Mouse (Mus musculus) cortical plate, adult 2 months (tissue): ENCODE data around the gene Gm3854. TPM values are rescaled to one million over a fixed set of nuclear protein-coding genes. Genes with fewer than 3 reads are reported as not detected.

ENCODE experiments used
- H3K27ac ChIP-seq: fragments of 200-500 bp; 2 replicates; pipeline ENCODE4 v1.5.1; 2012; ENCODE audit warnings: low read length, control low read depth, inconsistent platforms; ENCODE audit not compliant: insufficient read depth
- H3K4me1 ChIP-seq: fragments of 200-500 bp; 2 replicates; pipeline ENCODE4 v1.6.1; 2011; ENCODE audit warnings: low read length; ENCODE audit not compliant: control insufficient read depth, insufficient read depth
- H3K4me3 ChIP-seq: fragments of 200-500 bp; 2 replicates; pipeline ENCODE4 v1.5.1; 2011; ENCODE audit warnings: mild to moderate bottlenecking, low read length, control low read depth; ENCODE audit not compliant: insufficient read depth
- CTCF ChIP-seq: fragments of 200-500 bp; IDR thresholded peaks from 2 replicates; pipeline ENCODE4 v1.5.1; 2011; ENCODE audit warnings: mild to moderate bottlenecking, control low read depth, low read length; ENCODE audit not compliant: insufficient read depth; ENCODE audit errors: extremely low read depth
- POLR2A ChIP-seq: fragments of 200-500 bp; IDR thresholded peaks from 2 replicates; pipeline ENCODE4 v1.6.1; 2011; ENCODE audit warnings: mild to moderate bottlenecking, low read length, control low read depth; ENCODE audit not compliant: insufficient read depth; ENCODE audit errors: extremely low read depth
- polyA plus RNA-seq: library from polyadenylated mRNA; depleted of rRNA; stranded (reverse); fragments of >200 nt; gene quantifications from 2 replicates; pipeline ENCODE4 v1.2.3, GENCODE M21; 2012; rRNA removed

The Gm3854 gene
- polyA plus RNA-seq, 1 experiment = 3.4 TPM

GRCm38 (mm10) chr7:6383044-6383455 is 39.5 kb downstream of the Gm3854 start, which contains the start of gene Zfp28:
Gene Zfp28 (plus strand): TSS chr7:6383295.
- Histone ChIP-seq H3K27ac (no peak within 1 kb of the TSS), H3K4me1 (peaks cover 5% of the 10 kb centered on the region; the same call in 1 of the 2 replicates), H3K4me3 (peak within 1 kb of the TSS; percentile 85)
- TF ChIP-seq POLR2A = no peak
- TF ChIP-seq CTCF = no peak

- peak overlapping the region; percentile 85; the same call in 1 of the 2 replicates for H3K4me3 ChIP-seq
- no peak overlapping the region for H3K27ac ChIP-seq
- H3K4me1 ChIP-seq = peaks cover 5% of the 10 kb centered on the region; the same call in 1 of the 2 replicates
- no peak for TF ChIP-seq POLR2A
- no peak for TF ChIP-seq CTCF
These were observed 40.5 kb downstream of the Gm3854 start for GRCm38 (mm10) chr7:6384011-6384410.

GRCm38 (mm10) chr7:6386995-6387394 is 43.4 kb downstream of the Gm3854 start:
- Histone ChIP-seq H3K27ac (no peak overlapping the region), H3K4me1 (peaks cover 5% of the 10 kb centered on the region; the same call in 1 of the 2 replicates), H3K4me3 (no peak overlapping the region)
- TF ChIP-seq CTCF (no peak), POLR2A (no peak)

GRCm38 (mm10) chr7:6388971-6389370 is 45.4 kb downstream of the Gm3854 start:
- peaks cover under 1% of the 10 kb centered on the region; the same call in 1 of the 2 replicates for H3K4me1 ChIP-seq
- no peak overlapping the region for H3K4me3 ChIP-seq
- H3K27ac ChIP-seq = no peak overlapping the region
- TF ChIP-seq POLR2A = no peak
- TF ChIP-seq CTCF = no peak

- no peak for TF ChIP-seq CTCF
- no peak for TF ChIP-seq POLR2A
- Histone ChIP-seq H3K27ac (no peak overlapping the region), H3K4me1 (no peaks in the 10 kb centered on the region), H3K4me3 (no peak overlapping the region)
These were observed 45.9 kb downstream of the Gm3854 start for GRCm38 (mm10) chr7:6389449-6389848.

- no peak for TF ChIP-seq CTCF
- peak; percentile 65; the same call in 1 of the 2 replicates for TF ChIP-seq POLR2A
- Histone ChIP-seq H3K4me3 (peak within 1 kb of the TSS; percentile 97), H3K4me1 (no peaks in the 10 kb centered on the region; the same call in 1 of the 2 replicates), H3K27ac (no peak within 1 kb of the TSS)
These were observed 54.7 kb downstream of the Gm3854 start, which contains the start of gene Smim17 for GRCm38 (mm10) chr7:6397996-6398975. Gene Smim17 (plus strand): TSS chr7:6398715.

Other genes with a start within 250 kb of the Gm3854 start
- 37.4 and 37.9 TPM in 2 replicates for gene Zfp787, start 187.8 kb upstream of the Gm3854 start, polyA plus RNA-seq
- 53.5 and 56.1 TPM in 2 replicates for gene Zfp444, start 171.5 kb upstream of the Gm3854 start, polyA plus RNA-seq
- gene Galp, start 146.7 kb upstream of the Gm3854 start, polyA plus RNA-seq = not detected in 2 replicates
- gene Zscan5b, start 121.5 kb upstream of the Gm3854 start, polyA plus RNA-seq = not detected in 2 replicates
- gene Epp13, start 91.0 kb upstream of the Gm3854 start, polyA plus RNA-seq = not detected in 2 replicates
- gene Zfp667, start 57.2 kb upstream of the Gm3854 start, polyA plus RNA-seq = 7.1 and 7.7 TPM in 2 replicates
- 7.6 and 8.0 TPM in 2 replicates for gene Zfp583, start 12.5 kb upstream of the Gm3854 start, polyA plus RNA-seq
- 2.6 and 3.1 TPM in 2 replicates for gene Zfp78, start 19.5 kb downstream of the Gm3854 start, polyA plus RNA-seq
- gene Zfp28, start 39.5 kb downstream of the Gm3854 start, polyA plus RNA-seq = 8.1 and 8.6 TPM in 2 replicates
- gene Smim17, start 55.0 kb downstream of the Gm3854 start, polyA plus RNA-seq = 7.5 and 7.6 TPM in 2 replicates
- gene Gm20715, start 66.5 kb downstream of the Gm3854 start, polyA plus RNA-seq = 0.09 and 0.33 TPM in 2 replicates
- 1.8 and 2.4 TPM in 2 replicates for gene Olfr1344, start 94.9 kb downstream of the Gm3854 start, polyA plus RNA-seq
- gene Olfr1336, start 112.4 kb downstream of the Gm3854 start, polyA plus RNA-seq = not detected in 2 replicates
- not detected in 2 replicates for gene Olfr1346, start 123.3 kb downstream of the Gm3854 start, polyA plus RNA-seq
- not detected in 2 replicates for gene Olfr5, start 143.2 kb downstream of the Gm3854 start, polyA plus RNA-seq
- gene Olfr1347, start 156.0 kb downstream of the Gm3854 start, polyA plus RNA-seq = not detected in 2 replicates
- gene Olfr1348, start 165.0 kb downstream of the Gm3854 start, polyA plus RNA-seq = not detected in 2 replicates
- 0.04 TPM in 1 of 2 replicates, not detected in the other for gene Olfr1349, start 179.2 kb downstream of the Gm3854 start, polyA plus RNA-seq
- not detected in 2 replicates for gene Olfr1350, start 221.1 kb downstream of the Gm3854 start, polyA plus RNA-seq